Mouse (Mus musculus) bone marrow, adult 2 months (tissue): ENCODE results near the gene Mex3d. TPM values are rescaled to one million over a fixed set of nuclear protein-coding genes. Genes with fewer than 3 reads are reported as not detected.

Experiments used
- H3K27ac ChIP-seq: fragments of 200-500 bp; 2 replicates; pipeline ENCODE4 v1.5.1; 2012; ENCODE audit warnings: low read depth, mild to moderate bottlenecking, control low read depth, inconsistent platforms, low read length; ENCODE audit not compliant: control insufficient read depth, poor library complexity, insufficient read depth
- H3K4me1 ChIP-seq: fragments of 200-500 bp; 2 replicates; pipeline ENCODE4 v1.6.1; 2011; ENCODE audit warnings: low read length; ENCODE audit not compliant: control insufficient read depth, insufficient read depth
- H3K4me3 ChIP-seq: fragments of 200-500 bp; replicated peaks from 2 replicates; pipeline ENCODE3; 2011; ENCODE audit warnings: mild to moderate bottlenecking, low read depth, low read length, control low read depth; ENCODE audit not compliant: control insufficient read depth
- CTCF ChIP-seq: fragments of 200-500 bp; IDR thresholded peaks from 2 replicates; pipeline ENCODE4 v1.5.1; 2011; ENCODE audit warnings: low read length, control low read depth; ENCODE audit not compliant: control insufficient read depth, insufficient read depth
- POLR2A ChIP-seq: fragments of 200-500 bp; IDR thresholded peaks from 2 replicates; pipeline ENCODE4 v1.6.1; 2011; ENCODE audit warnings: low read depth, mild to moderate bottlenecking, control low read depth, low read length, borderline replicate concordance; ENCODE audit not compliant: control insufficient read depth
- WGBS: fragments of 180-500 bp; shearing (Covaris S2); methylation state at CpG from one replicate; pipeline ENCODE4 v1.1.7; 2018; 5-methylcytosine and 5-hydroxymethylcytosine counted together
- polyA plus RNA-seq: library from polyadenylated mRNA; stranded (reverse); fragments of >200 nt; gene quantifications from 2 replicates; pipeline ENCODE4 v1.2.4, GENCODE M21; 2011; ENCODE audit warnings: low replicate concordance; ENCODE audit not compliant: missing spikeins, insufficient read depth, insufficient read length

Gene Mex3d
- polyA plus RNA-seq, 1 experiment: 1.7 TPM

- H3K4me1 ChIP-seq: peaks cover 7% of the 10 kb centered on the region
- WGBS: 48% methylated on average over 8 of the region's 8 CpGs
- no peak for TF ChIP-seq CTCF
- TF ChIP-seq POLR2A: no peak
- no peak overlapping the region for H3K27ac ChIP-seq
- H3K4me3 ChIP-seq: peak overlapping the region; percentile 3
These were observed 10.2 kb upstream of the Mex3d start for GRCm38 (mm10) chr10:80397524-80398173.

GRCm38 (mm10) chr10:80396822-80397523 is 9.5 kb upstream of the Mex3d start:
- H3K4me3 ChIP-seq: no peak overlapping the region
- TF ChIP-seq CTCF: no peak
- TF ChIP-seq POLR2A: no peak

GRCm38 (mm10) chr10:80395025-80395627 is 7.7 kb upstream of the Mex3d start:
- no peak for TF ChIP-seq POLR2A
- TF ChIP-seq CTCF: no peak
- Histone ChIP-seq H3K27ac (no peak overlapping the region), H3K4me1 (peaks cover 3% of the 10 kb centered on the region; the same call in 1 of the 2 replicates), H3K4me3 (no peak overlapping the region)
- WGBS: 94% methylated on average over 35 of the region's 35 CpGs

More at GRCm38 (mm10) chr10:80396822-80397523, 9.5 kb upstream of the Mex3d start:
- Histone ChIP-seq H3K4me1 (peaks cover 7% of the 10 kb centered on the region), H3K27ac (no peak overlapping the region)
- 81% methylated on average over 11 of the region's 11 CpGs for WGBS

GRCm38 (mm10) chr10:80392687-80393086 is 5.2 kb upstream of the Mex3d start:
- peaks cover 1% of the 10 kb centered on the region; the same call in 1 of the 2 replicates for H3K4me1 ChIP-seq
- 95% methylated on average over 5 of the region's 5 CpGs for WGBS
- H3K4me3 ChIP-seq: no peak overlapping the region
- TF ChIP-seq CTCF: no peak
- no peak for TF ChIP-seq POLR2A
- H3K27ac ChIP-seq: no peak overlapping the region

GRCm38 (mm10) chr10:80390697-80391096 is 3.2 kb upstream of the Mex3d start:
- WGBS: 87% methylated on average over 9 of the region's 9 CpGs
- TF ChIP-seq POLR2A: no peak
- no peak for TF ChIP-seq CTCF
- H3K4me1 ChIP-seq: peaks cover 3% of the 10 kb centered on the region; the same call in 1 of the 2 replicates
- no peak overlapping the region for H3K27ac ChIP-seq
- no peak overlapping the region for H3K4me3 ChIP-seq

- 43% methylated on average over 4 of the region's 4 CpGs for WGBS
- Histone ChIP-seq H3K4me1 (peaks cover 3% of the 10 kb centered on the region; the same call in 1 of the 2 replicates), H3K27ac (no peak overlapping the region), H3K4me3 (no peak overlapping the region)
- TF ChIP-seq POLR2A (no peak), CTCF (no peak)
These were observed 1.8 kb upstream of the Mex3d start for GRCm38 (mm10) chr10:80389185-80389708.

GRCm38 (mm10) chr10:80388731-80389130 is 1.3 kb upstream of the Mex3d start:
- peaks cover 4% of the 10 kb centered on the region; the same call in 1 of the 2 replicates for H3K4me1 ChIP-seq
- no peak for TF ChIP-seq POLR2A
- no peak for TF ChIP-seq CTCF
- no peak overlapping the region for H3K4me3 ChIP-seq
- no peak overlapping the region for H3K27ac ChIP-seq
- WGBS: 42% methylated on average over 2 of the region's 2 CpGs
